Mouse (Mus musculus) layer of hippocampus, postnatal 14 days (tissue): ENCODE data around the gene Gps1. TPM values are rescaled to one million over a fixed set of nuclear protein-coding genes. Genes with fewer than 3 reads are reported as not detected.
A peak's percentile ranks its signal among the peaks of the same experiment; 100 is the strongest.
"Not testable (repeated sequence)": the region's sequence is repeated elsewhere in the genome, so short reads cannot be mapped to it uniquely, and the experiment has no call there.

Experiments
- DNase-seq, 2 experiments: peaks; one replicate each; pipeline ENCODE4 v3.0.0; 2021 to 2022; ENCODE audit warnings: low spot score in 2 of 2, mixed read lengths in 1 of 2
- total RNA-seq, 2 experiments: library from RNA; stranded (reverse); gene quantifications; 2 replicates each; pipeline ENCODE4 v1.2.3; 2021

The Gps1 gene
- total RNA-seq, 2 experiments from 2014 or later: 137 to 138 TPM

DNA sequence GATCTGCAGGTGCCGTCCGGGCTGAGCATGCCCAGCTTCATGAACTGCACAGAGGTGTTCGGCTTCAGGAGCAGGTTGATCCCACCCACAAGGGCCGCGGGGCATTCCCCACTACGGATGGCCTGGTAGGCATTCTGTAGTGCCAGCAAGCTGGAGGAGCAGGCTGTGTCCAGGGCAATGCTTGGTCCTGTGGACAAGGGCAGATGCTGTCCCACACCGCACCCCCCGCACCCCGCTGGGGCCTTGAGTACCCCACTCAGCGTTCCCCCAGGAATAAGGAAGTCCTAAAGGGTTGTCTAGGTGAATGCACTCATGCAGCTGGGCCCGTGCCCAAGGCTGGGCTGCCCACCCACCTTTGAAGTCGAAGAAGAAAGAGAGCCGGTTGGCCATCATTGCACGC, 36.5 kb downstream of the Gps1 start:
- no peak for DNase-seq

- DNase-seq: no peak
These were observed 37.2 kb downstream of the Gps1 start for GRCm38 (mm10) chr11:120821076-120821922.

DNA sequence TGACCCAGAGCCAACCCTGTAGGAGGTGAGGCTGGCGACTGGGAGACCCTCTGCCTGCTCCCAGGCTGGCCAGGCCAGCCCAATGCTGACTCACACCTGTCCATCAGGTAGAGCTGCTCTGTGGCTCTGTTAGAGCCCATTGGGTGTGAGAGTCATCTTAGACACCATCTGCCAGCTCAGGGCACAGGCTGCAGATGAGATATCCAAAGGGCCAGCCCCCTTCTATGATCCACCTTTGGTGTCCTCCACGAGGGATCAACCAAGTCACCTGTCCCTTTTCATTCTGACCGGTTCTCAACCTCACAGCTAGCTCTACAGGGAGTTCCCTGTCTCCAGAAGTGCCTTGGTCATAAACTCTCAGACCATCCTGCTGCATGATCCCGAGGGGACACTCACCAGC, 38.2 kb downstream of the Gps1 start:
- no peak for DNase-seq

DNA sequence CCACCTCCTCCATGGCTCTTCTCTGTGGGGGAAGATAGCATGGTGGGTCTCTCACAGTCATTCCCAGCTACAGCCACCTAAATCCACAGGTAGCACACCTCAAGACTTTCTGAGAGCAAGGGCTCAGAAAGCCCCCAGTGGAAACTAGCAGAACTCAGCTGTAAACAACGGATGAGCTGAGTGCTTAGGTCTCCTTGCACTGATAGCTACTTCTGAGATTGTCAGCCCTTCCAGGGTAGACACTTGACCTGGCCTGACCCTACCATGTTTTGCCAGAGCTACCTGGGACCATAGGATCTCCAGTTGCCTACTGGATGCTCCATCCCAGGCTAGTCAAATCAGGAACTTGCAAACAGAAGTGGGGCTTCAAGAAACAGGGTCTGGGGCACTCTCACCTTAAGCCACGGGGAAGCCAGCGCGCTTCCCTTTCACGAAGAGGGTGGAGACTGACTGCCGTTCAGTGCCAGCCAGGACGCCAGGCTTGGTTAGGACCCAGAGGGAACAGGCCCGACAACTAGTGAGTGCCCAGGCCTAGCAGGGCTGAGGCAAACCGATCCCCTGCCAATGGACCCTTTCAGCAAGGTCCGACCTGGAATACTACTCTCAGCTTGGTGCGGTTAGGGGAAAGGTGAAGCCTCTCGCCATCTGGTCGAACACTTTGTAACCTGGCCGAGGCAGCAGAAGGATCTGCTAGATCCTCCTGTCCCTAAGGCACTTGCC, 38.9 kb downstream of the Gps1 start:
- no peak for DNase-seq

DNA sequence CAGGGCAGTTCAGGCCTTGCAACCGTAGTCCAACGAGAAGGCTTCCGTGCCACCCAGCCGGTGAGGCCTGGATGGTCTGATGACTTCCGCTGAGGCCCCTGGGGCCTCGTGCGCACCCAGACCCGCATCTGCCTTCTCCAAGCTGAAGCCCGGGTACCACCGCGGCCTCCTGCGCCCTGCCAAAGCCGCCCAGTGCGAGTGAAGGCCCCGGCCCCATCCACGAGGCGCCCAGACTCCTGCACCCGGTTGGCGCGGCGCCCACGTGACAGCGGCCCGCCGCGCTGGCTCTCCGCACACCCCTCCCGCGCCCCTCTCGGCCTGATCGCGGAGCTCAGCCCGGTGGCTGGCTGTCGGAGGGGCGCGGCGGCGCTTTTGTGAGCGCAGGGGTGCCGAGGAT, 39.5 kb downstream of the Gps1 start:
- DNase-seq: peak in 1 of 2 experiments; percentile 64

GRCm38 (mm10) chr11:120823956-120824786, 40.1 kb downstream of the Gps1 start, which contains the start of gene Fasn:
Gene Fasn, minus strand, starts transcription at chr11:120824547.
- peak; percentile 98 to 99 for DNase-seq

DNA sequence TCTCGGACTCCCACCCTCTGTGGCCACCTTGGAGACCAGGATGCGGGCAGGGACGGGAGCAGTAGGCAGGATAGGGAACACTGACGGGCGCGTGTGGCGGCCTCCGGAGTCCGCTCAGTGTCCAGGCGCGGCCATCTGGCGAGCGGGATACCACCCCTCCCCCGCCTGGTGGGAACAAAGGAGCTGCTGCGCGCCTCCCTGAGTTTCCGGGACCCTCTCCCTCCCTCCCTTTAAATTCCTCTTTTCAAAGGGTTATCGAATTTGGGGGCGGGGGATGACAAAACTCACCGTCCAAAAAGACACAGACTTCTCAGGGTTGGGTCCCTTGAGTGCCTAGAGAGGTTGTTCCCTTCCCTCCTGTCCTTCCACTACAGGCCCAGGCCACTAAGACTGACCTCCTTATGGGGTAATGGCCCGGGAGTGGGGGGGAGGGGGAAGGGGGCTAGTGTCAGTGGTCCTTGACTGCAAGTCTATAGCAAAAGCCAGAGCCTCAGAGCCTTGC, 40.8 kb downstream of the Gps1 start:
- DNase-seq: no peak

DNA sequence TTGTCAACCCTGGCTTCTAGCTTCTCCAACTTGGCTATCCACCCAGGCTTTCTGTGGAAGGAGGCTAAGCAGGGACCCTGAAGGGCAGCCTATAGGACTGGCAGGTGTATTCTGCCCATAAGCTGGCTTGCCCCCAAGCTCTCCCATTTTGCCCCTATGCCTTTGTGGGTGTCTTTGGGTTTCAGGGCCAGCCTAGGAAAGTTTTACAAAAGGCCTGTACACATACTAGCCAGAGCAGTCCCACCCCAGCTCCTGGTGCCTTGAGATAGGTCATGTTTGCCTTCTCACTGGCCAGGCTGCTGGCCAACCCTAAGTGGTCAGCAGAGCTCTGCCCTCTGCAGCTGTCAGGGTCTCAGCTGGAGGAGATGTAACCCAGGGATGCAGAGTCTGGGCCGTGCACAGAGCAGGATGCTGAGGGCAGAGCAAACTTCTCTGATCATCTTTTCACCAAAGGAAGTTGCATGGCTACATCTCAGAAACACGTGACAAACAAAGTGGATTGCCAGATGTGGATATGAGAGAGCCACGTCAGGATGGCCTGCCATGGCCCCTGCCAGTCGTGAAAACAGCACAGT, 41.3 kb downstream of the Gps1 start:
- DNase-seq: no peak

- no peak for DNase-seq
These were observed 42.2 kb downstream of the Gps1 start for GRCm38 (mm10) chr11:120826016-120826953.

- no peak for DNase-seq
These were observed 44.3 kb downstream of the Gps1 start for GRCm38 (mm10) chr11:120828416-120828815.

GRCm38 (mm10) chr11:120829757-120830532, 45.9 kb downstream of the Gps1 start:
- no peak for DNase-seq

DNA sequence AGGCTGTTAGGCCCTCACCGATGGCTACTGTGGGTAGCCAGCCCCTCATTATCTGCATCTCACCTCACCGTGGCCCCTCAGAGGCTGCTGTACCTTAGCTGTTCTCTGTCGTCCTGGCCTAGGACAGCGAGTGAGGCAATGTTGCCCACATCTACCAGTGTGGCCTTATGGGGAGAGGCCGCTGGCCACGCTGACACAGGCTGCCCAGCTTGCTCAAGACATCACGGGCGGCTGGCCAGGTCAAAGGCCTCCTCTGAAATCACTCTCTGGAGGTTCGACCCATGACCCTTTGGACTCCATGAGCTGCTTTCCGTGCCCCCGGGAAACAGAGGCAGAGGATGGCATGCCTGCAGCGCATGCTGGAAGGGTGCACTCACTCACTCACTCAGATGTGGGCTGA, 46.6 kb downstream of the Gps1 start:
- DNase-seq: no peak

DNA sequence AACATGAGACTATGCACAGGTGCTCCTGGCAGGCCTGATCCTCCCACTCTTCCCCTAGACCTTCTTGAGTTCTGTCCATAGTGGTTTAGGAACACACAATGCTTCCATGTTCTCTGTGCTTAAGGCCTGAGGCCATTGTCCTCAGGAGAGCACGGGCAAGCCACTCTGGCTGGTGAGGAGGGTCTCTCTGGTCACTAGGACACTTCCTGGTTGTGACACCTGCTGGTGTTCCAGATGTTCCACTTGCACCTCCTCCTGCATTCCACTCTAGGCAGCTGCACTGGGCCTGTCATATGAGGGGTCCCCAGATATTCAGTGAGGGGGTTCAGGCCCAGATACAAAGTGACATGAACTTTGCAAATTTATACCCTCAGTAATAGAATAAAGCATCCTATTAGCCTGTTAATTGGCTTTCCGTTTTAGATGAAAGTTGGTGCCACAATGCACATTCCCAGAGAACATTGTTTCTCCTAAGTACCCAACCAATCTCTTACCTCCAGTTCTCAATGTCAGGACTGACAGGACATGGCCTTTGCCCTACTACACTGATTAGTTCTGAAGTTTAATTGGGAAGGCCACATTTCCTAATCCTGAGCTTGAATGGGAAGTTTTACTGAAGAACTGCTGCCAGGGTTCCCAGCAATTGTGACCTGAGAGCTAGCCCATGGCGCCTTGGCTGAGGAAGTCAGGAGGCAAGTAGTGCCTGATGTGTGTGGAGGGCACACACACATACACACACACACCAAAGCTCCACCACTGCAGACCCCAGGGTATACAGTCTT, 47.8 kb downstream of the Gps1 start:
- no peak for DNase-seq

GRCm38 (mm10) chr11:120832962-120833361, 48.9 kb downstream of the Gps1 start:
- not testable (repeated sequence) for DNase-seq

GRCm38 (mm10) chr11:120833555-120834280, 49.6 kb downstream of the Gps1 start:
- DNase-seq: no peak
